Mouse (Mus musculus) urinary bladder, adult 2 months (tissue): ENCODE data around the gene Spo11. TPM values are rescaled to one million over a fixed set of nuclear protein-coding genes. Genes with fewer than 3 reads are reported as not detected.

Experiments
- DNase-seq: peaks from one replicate; pipeline ENCODE4 v3.0.0; 2022; ENCODE audit warnings: low spot score
- polyA plus RNA-seq: library from polyadenylated mRNA; depleted of rRNA; stranded (reverse); fragments of >200 nt; gene quantifications from 2 replicates; pipeline ENCODE4 v1.2.3, GENCODE M21; 2012; rRNA removed

Gene Spo11
- polyA plus RNA-seq: 0.31 and 0.61 TPM in 2 replicates

GRCm38 (mm10) chr2:172977409-172978130 lies at the start of gene Spo11:
Gene Spo11 (plus strand): TSS chr2:172977700.
- DNase-seq: no peak

GRCm38 (mm10) chr2:172929905-172930436 lies 47.5 kb upstream of the Spo11 start:
- DNase-seq: no peak

GRCm38 (mm10) chr2:172931137-172931898 lies 46.2 kb upstream of the Spo11 start:
- DNase-seq: no peak

GRCm38 (mm10) chr2:172933631-172934419 lies 43.7 kb upstream of the Spo11 start:
- DNase-seq: no peak

GRCm38 (mm10) chr2:172934420-172934788 lies 43.1 kb upstream of the Spo11 start:
- no peak for DNase-seq

GRCm38 (mm10) chr2:172934891-172935740 lies 42.4 kb upstream of the Spo11 start:
- no peak for DNase-seq

- no peak for DNase-seq
Observed at GRCm38 (mm10) chr2:172935776-172936562, 41.5 kb upstream of the Spo11 start.

- DNase-seq: no peak
Observed at GRCm38 (mm10) chr2:172936844-172937243, 40.7 kb upstream of the Spo11 start.

- DNase-seq: peak; percentile 46
Observed at GRCm38 (mm10) chr2:172937326-172938190, 39.9 kb upstream of the Spo11 start.

GRCm38 (mm10) chr2:172938761-172939638 lies 38.5 kb upstream of the Spo11 start:
- peak; percentile 49 for DNase-seq

- no peak for DNase-seq
Observed at GRCm38 (mm10) chr2:172939639-172940002, 37.9 kb upstream of the Spo11 start.

- DNase-seq: peak; percentile 68
Observed at GRCm38 (mm10) chr2:172940003-172940798, 37.3 kb upstream of the Spo11 start, which contains the start of gene Bmp7. Gene Bmp7 (minus strand): TSS chr2:172940321.

- DNase-seq: no peak
Observed at GRCm38 (mm10) chr2:172940799-172941163, 36.7 kb upstream of the Spo11 start.

- no peak for DNase-seq
Observed at GRCm38 (mm10) chr2:172949051-172949450, 28.4 kb upstream of the Spo11 start.

GRCm38 (mm10) chr2:172950119-172950676 lies 27.3 kb upstream of the Spo11 start:
- DNase-seq: no peak

- DNase-seq: no peak
Observed at GRCm38 (mm10) chr2:172950722-172951121, 26.8 kb upstream of the Spo11 start.

GRCm38 (mm10) chr2:172951976-172952375 lies 25.5 kb upstream of the Spo11 start:
- no peak for DNase-seq
